Mouse (Mus musculus) kidney, adult 11 months (tissue): Measurements from ENCODE around the gene Lmtk3.
A peak's percentile ranks its signal among the peaks of the same experiment; 100 is the strongest.

Experiments used
- DNase-seq: peaks from one replicate; pipeline ENCODE4 v3.0.0; 2022

Gene Lmtk3

GRCm38 (mm10) chr7:45784524-45785372 lies 1.2 kb downstream of the Lmtk3 start, which contains the start of gene Sult2b1:
Gene Sult2b1 (minus strand): TSS chr7:45784669.
- no peak for DNase-seq

GRCm38 (mm10) chr7:45785388-45786135 lies 2.0 kb downstream of the Lmtk3 start:
- DNase-seq, result no peak

GRCm38 (mm10) chr7:45786136-45786578 lies 2.6 kb downstream of the Lmtk3 start:
- no peak for DNase-seq

GRCm38 (mm10) chr7:45786661-45787413 lies 3.3 kb downstream of the Lmtk3 start:
- no peak for DNase-seq

- no peak for DNase-seq
Observed at GRCm38 (mm10) chr7:45787642-45788041, 4.1 kb downstream of the Lmtk3 start.

GRCm38 (mm10) chr7:45790721-45791120 lies 7.2 kb downstream of the Lmtk3 start:
- no peak for DNase-seq

- DNase-seq, result no peak
Observed at GRCm38 (mm10) chr7:45791756-45792490, 8.4 kb downstream of the Lmtk3 start.

GRCm38 (mm10) chr7:45793240-45793639 lies 9.7 kb downstream of the Lmtk3 start:
- no peak for DNase-seq

GRCm38 (mm10) chr7:45793969-45794585 lies 10.5 kb downstream of the Lmtk3 start:
- no peak for DNase-seq

- no peak for DNase-seq
Observed at GRCm38 (mm10) chr7:45794971-45795370, 11.4 kb downstream of the Lmtk3 start.

GRCm38 (mm10) chr7:45796950-45797349 lies 13.4 kb downstream of the Lmtk3 start:
- no peak for DNase-seq

GRCm38 (mm10) chr7:45797661-45798510 lies 14.3 kb downstream of the Lmtk3 start:
- no peak for DNase-seq

GRCm38 (mm10) chr7:45798511-45798836 lies 14.9 kb downstream of the Lmtk3 start:
- no peak for DNase-seq

- no peak for DNase-seq
Observed at GRCm38 (mm10) chr7:45798931-45799330, 15.4 kb downstream of the Lmtk3 start.

- no peak for DNase-seq
Observed at GRCm38 (mm10) chr7:45800001-45800400, 16.5 kb downstream of the Lmtk3 start.

- peak; percentile 55 for DNase-seq
Observed at GRCm38 (mm10) chr7:45800546-45801204, 17.1 kb downstream of the Lmtk3 start.

GRCm38 (mm10) chr7:45801348-45801747 lies 17.8 kb downstream of the Lmtk3 start:
- peak; percentile 88 for DNase-seq

GRCm38 (mm10) chr7:45802551-45802950 lies 19.0 kb downstream of the Lmtk3 start:
- no peak for DNase-seq

GRCm38 (mm10) chr7:45805941-45806340 lies 22.4 kb downstream of the Lmtk3 start:
- DNase-seq, result no peak

- DNase-seq, result no peak
Observed at GRCm38 (mm10) chr7:45808471-45808870, 24.9 kb downstream of the Lmtk3 start.
